Mouse (Mus musculus) small intestine, adult 2 months (tissue): ENCODE data around the gene Zbtb33. TPM values are rescaled to one million over a fixed set of nuclear protein-coding genes. Genes with fewer than 3 reads are reported as not detected.
"Not testable (repeated sequence)": the region's sequence is repeated elsewhere in the genome, so short reads cannot be mapped to it uniquely, and the experiment has no call there.

ENCODE experiments used
- H3K27ac ChIP-seq: fragments of 200-500 bp; 2 replicates; pipeline ENCODE4 v1.5.1; 2012; ENCODE audit warnings: low read depth, low read length, control low read depth, inconsistent platforms; ENCODE audit not compliant: insufficient read depth
- H3K27me3 ChIP-seq: fragments of 200-500 bp; 2 replicates; pipeline ENCODE4 v1.6.1; 2012; ENCODE audit warnings: mild to moderate bottlenecking, moderate library complexity, low read length, inconsistent platforms; ENCODE audit not compliant: control insufficient read depth, insufficient read depth
- H3K36me3 ChIP-seq: fragments of 200-500 bp; 2 replicates; pipeline ENCODE4 v1.6.1; 2012; ENCODE audit warnings: mild to moderate bottlenecking, low read length, control low read depth, inconsistent platforms; ENCODE audit not compliant: control insufficient read depth, insufficient read depth
- H3K4me1 ChIP-seq: fragments of 200-500 bp; 2 replicates; pipeline ENCODE4 v1.6.1; 2012; ENCODE audit warnings: low read length, inconsistent platforms, mixed read lengths; ENCODE audit not compliant: control insufficient read depth, insufficient read depth, insufficient read length
- H3K4me3 ChIP-seq: fragments of 200-500 bp; 2 replicates; pipeline ENCODE4 v1.5.1; 2012; ENCODE audit warnings: low read depth, mild to moderate bottlenecking, control low read depth, inconsistent platforms, low read length, moderate library complexity
- CTCF ChIP-seq: fragments of 200-500 bp; IDR thresholded peaks from 2 replicates; pipeline ENCODE4 v1.5.1; 2012; ENCODE audit warnings: low read depth, mild to moderate bottlenecking, control low read depth, inconsistent platforms, low read length, moderate library complexity, mixed read lengths; ENCODE audit not compliant: insufficient replicate concordance, insufficient read length; ENCODE audit errors: extremely low read depth
- POLR2A ChIP-seq: fragments of 200-500 bp; IDR thresholded peaks from 2 replicates; pipeline ENCODE4 v1.6.1; 2012; ENCODE audit warnings: low read depth, mild to moderate bottlenecking, control low read depth, inconsistent platforms, low read length, moderate library complexity
- WGBS: fragments of 180-500 bp; shearing (Covaris S2); methylation state at CpG from one replicate; pipeline ENCODE4 v1.1.7; 2018; 5-methylcytosine and 5-hydroxymethylcytosine counted together
- polyA plus RNA-seq: library from polyadenylated mRNA; depleted of rRNA; stranded (reverse); fragments of >200 nt; gene quantifications from 2 replicates; pipeline ENCODE4 v1.2.3, GENCODE M21; 2012; rRNA removed

Gene Zbtb33
- polyA plus RNA-seq = 0.88 and 1.4 TPM in 2 replicates

DNA sequence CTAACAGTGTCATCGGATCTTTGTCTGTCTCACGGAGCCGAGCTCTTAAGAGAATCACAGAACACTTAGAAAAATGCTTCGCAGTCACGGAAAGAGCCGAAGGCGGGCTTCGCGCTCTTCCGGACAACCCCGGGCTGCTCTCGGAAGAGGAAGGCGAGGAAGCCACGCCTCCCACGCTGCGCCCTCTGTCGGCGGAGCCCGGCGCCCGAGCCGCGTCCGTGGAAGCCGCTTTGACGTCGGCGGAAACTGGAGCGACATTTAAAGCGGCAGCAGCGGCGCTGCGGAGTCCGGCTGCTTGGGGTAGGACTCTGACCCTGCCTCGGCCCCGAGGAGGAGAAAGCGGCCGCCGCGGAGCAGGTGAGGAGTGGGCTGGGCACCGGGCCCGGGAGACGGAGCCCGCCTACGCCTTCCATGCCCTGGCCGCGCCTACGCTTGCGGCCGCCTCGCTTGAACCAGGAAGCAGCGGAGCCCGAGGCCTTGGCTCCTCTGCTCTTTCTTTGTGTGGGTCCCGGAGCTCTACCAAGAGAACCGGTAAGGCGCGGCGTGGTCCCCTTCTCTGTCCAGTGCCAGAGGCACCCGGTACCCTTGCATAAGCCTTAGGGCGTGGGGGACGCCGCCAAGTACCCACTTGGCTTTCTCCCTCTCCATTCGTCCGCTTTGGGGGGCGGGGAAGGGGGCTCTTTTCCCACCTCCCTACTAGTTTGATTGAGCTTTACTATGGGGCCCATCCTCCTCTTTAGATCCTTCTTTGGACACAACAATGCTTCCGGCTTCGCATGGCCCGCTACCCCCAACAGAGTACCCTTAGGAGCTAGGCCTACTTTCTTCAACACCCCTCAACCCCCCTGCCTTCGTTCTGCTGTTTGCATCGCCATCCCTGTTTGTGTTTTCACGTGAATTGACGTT, at the start of gene Zbtb33:
Zbtb33 (plus strand) TSS at position 242 of the 906 bp plus-strand sequence.
- TF ChIP-seq POLR2A (0 out of 2 replicates have a peak, but pooled peaks have one; percentile 43), CTCF (peak; percentile 68; the same call in 1 of the 2 replicates)
- H3K27me3 ChIP-seq = no peaks in the 10 kb centered on the region
- H3K36me3 ChIP-seq = peaks cover 2% of the 10 kb centered on the region; the same call in 1 of the 2 replicates
- 11% methylated on average over 71 of the region's 72 CpGs for WGBS
- H3K4me3 ChIP-seq = peak within 1 kb of the TSS; percentile 75
- peak within 1 kb of the TSS; percentile 90 for H3K27ac ChIP-seq
- no peaks in the 10 kb centered on the region; the same call in 1 of the 2 replicates for H3K4me1 ChIP-seq

DNA sequence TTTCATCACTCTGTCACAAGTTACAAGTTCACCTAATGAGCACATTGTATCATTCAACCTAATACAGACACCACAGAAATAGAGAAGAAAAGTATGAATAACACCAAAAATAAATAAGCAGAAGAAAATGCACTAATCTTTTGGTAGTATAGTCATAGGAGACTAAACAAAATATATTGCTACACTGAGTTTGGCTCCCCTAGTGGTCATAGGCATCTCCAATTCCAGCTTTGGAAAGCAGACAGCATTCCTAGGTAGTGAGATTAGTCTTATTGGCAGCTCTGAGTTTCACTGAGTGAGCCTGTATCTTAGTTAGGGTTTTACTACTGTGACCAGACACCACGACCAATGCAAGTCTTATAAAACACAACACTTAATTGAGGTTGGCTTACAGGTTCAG, 30.5 kb upstream of the Zbtb33 start:
- no peak for TF ChIP-seq CTCF
- no peak for TF ChIP-seq POLR2A
- no peaks in the 10 kb centered on the region for H3K27me3 ChIP-seq

DNA sequence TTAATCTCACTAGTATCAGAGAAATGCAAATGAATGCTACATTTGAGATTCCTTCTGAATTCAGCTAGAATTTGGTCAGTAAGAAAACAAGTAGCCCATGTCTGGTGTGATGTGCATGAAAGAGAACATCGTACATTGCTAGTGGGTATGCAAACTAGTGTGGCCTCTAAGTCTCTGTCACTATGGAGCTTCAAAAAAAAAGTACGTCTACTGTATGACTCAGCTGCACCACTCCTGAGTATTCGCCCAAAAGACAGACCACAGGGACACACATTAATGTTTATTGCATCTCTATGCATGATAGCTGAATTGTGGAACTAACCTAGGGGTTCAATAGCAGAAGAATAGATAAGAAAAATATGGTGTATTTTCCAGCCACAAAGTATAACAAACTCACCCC, 24.3 kb upstream of the Zbtb33 start:
- Histone ChIP-seq H3K4me1 (no peaks in the 10 kb centered on the region), H3K27ac (no peak overlapping the region), H3K27me3 (no peaks in the 10 kb centered on the region), H3K36me3 (no peaks in the 10 kb centered on the region), H3K4me3 (no peak overlapping the region)
- 76% methylated on average over 3 of the region's 3 CpGs for WGBS
- no peak for TF ChIP-seq CTCF
- no peak for TF ChIP-seq POLR2A

More for the DNA sequence above, 30.5 kb upstream of the Zbtb33 start:
- H3K4me1 ChIP-seq = no peaks in the 10 kb centered on the region
- WGBS = 57% methylated on average over 1 of the region's 1 CpGs
- no peak overlapping the region for H3K27ac ChIP-seq
- H3K4me3 ChIP-seq = no peak overlapping the region
- H3K36me3 ChIP-seq = no peaks in the 10 kb centered on the region

DNA sequence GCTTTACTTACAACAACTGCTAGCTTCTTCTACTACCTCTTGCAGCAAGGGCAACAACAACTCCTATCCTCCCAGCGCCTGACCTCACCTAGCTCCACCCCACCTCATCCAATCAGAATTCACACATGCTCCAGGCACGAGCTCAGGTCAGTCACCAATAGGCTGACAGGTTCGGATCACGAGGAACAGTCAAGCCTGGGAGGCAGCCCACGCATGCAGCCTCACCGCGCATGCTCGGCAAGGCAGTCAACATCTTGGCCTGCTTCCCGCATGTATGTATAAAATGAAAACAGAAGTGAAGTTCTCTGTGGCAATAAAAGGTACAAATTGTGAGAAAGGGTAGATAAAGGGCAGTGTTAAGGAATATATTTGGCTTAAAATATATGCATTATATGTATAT, 23.5 kb upstream of the Zbtb33 start:
- 79% methylated on average over 9 of the region's 9 CpGs for WGBS
- Histone ChIP-seq H3K4me3 (no peak overlapping the region), H3K27ac (no peak overlapping the region), H3K27me3 (no peaks in the 10 kb centered on the region), H3K36me3 (no peaks in the 10 kb centered on the region), H3K4me1 (no peaks in the 10 kb centered on the region)
- no peak for TF ChIP-seq CTCF
- TF ChIP-seq POLR2A = no peak

DNA sequence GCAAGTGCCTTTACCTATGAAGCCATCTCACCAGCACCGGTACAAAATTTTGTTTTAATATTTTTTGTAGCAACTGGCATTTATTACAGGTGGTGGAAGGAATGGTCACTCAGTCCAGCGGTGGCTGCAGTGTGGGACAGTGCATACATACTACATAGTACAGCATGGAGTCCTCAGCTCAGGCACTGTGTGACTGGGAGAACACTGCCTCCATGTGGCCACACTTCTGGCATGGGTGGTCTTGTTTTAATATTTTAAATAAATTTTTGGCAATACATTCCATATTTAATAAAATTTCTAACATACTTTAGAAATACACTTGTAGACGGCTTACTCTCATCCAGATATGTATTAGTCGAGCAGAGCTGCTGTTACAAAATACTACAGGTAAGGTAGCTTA, 23.0 kb upstream of the Zbtb33 start:
- no peak overlapping the region for H3K4me3 ChIP-seq
- no peaks in the 10 kb centered on the region for H3K27me3 ChIP-seq
- TF ChIP-seq CTCF (no peak), POLR2A (no peak)
- H3K36me3 ChIP-seq = no peaks in the 10 kb centered on the region
- WGBS = 77% methylated on average over 4 of the region's 4 CpGs
- no peaks in the 10 kb centered on the region for H3K4me1 ChIP-seq
- H3K27ac ChIP-seq = no peak overlapping the region

DNA sequence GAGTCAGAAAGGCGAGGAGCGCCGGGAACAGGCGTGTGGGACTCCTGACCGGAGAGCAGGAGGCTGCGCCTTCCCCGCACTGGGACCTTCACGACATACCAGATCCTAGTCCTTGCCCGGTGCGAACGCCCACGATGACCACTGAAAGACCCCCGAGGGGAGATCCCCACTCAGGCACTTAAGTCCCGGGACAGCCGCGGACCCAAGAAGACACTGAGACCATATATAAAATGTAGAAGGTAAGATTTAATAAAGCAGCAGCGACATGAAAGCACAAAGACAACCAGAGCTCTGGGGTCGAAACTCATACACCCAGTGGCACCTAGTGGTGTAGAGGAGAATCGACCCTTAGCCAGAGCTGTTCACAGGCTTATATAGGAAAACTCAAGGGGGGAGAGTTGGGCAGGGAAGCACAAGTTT, 9.7 kb upstream of the Zbtb33 start:
- H3K36me3 ChIP-seq, H3K27ac ChIP-seq, H3K4me1 ChIP-seq, H3K27me3 ChIP-seq: not testable (repeated sequence)
- 20% methylated on average over 19 of the region's 19 CpGs for WGBS
- peak overlapping the region; percentile 53 for H3K4me3 ChIP-seq

DNA sequence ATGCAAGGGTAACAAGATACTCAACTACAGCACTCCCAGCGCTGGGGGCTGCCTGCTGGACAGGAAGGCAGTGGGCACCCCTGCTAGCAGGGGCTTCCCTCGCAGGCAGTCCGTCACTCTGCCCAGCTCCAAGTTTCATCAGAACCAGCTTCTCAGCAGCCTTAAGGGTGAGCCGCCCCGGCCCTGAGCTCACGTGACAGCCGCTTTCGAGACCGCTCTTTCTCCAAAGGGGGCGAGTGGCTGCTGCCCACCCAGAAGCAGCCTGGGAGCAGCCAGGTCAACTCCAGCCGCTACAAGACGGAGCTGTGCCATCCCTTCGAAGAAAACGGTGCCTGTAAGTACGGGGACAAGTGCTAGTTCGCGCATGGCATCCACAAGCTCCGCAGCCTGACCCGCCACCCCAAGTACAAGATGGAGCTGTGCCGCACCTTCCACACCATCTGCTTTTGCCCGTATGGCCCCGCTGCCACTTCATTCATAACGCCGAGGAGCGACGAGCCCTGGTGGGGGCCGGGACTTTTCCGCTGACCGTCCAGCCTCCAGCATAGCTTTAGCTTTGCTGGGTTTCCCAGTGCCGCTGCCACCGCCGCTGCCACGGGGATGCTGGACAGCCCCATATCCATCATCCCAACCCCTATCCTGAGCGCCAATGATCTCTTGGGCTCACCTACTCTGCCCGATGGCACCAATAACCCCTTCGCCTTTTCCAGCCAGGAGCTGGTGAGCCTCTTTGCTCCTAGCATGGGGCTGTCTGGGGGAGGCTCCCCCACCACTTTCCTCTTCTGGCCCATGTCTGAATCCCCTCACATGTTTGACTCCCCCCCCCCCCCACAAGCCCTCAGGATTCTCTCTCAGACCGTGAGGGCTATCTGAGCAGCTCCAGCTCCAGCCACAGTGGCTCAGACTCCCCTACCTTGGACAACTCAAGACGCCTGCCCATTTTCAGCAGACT, 8.7 kb upstream of the Zbtb33 start:
- no peak for TF ChIP-seq CTCF
- TF ChIP-seq POLR2A = no peak

More for the DNA sequence above, 8.7 kb upstream of the Zbtb33 start:
- H3K4me1 ChIP-seq = peaks cover 2% of the 10 kb centered on the region; the same call in 1 of the 2 replicates
- no peaks in the 10 kb centered on the region for H3K36me3 ChIP-seq
- WGBS = 15% methylated on average over 37 of the region's 38 CpGs
- peak overlapping the region; percentile 59 for H3K4me3 ChIP-seq
- H3K27ac ChIP-seq = no peak overlapping the region
- H3K27me3 ChIP-seq = no peaks in the 10 kb centered on the region
